Mouse (Mus musculus) embryonic facial prominence, embryonic 13.5 days (tissue): Measurements from ENCODE around the gene St6gal1. TPM values are rescaled to one million over a fixed set of nuclear protein-coding genes. Genes with fewer than 3 reads are reported as not detected.

Source experiments
- ATAC-seq: fragments of 200-750 bp; cut with Nextera tagmentation; 2 replicates; pipeline ENCODE4 v1.8.0; 2017; ENCODE audit warnings: low read depth; ENCODE audit not compliant: insufficient number of reproducible peaks, insufficient read depth, low FRiP score, low TSS enrichment
- H3K27ac ChIP-seq: fragments of 300-500 bp; sonication (generic); 2 replicates; pipeline ENCODE4 v1.5.1; 2015; ENCODE audit warnings: moderate library complexity, mild to moderate bottlenecking, inconsistent platforms
- H3K27me3 ChIP-seq: fragments of 300-500 bp; sonication (generic); 2 replicates; pipeline ENCODE4 v1.6.1; 2015; ENCODE audit warnings: mild to moderate bottlenecking, inconsistent platforms
- H3K36me3 ChIP-seq: fragments of 300-500 bp; sonication (generic); 2 replicates; pipeline ENCODE4 v1.6.1; 2015; ENCODE audit warnings: mild to moderate bottlenecking, inconsistent platforms
- H3K4me1 ChIP-seq: fragments of 300-500 bp; sonication (generic); 2 replicates; pipeline ENCODE4 v1.6.1; 2015; ENCODE audit warnings: inconsistent platforms
- H3K4me2 ChIP-seq: fragments of 300-500 bp; sonication (generic); 2 replicates; pipeline ENCODE4 v1.6.1; 2015; ENCODE audit warnings: moderate library complexity, mild to moderate bottlenecking, inconsistent platforms
- H3K4me3 ChIP-seq: fragments of 300-500 bp; sonication (generic); 2 replicates; pipeline ENCODE4 v1.5.1; 2015; ENCODE audit warnings: mild to moderate bottlenecking, inconsistent platforms
- H3K9ac ChIP-seq: fragments of 300-500 bp; sonication (generic); 2 replicates; pipeline ENCODE4 v1.6.1; 2015; ENCODE audit warnings: mild to moderate bottlenecking, inconsistent platforms
- H3K9me3 ChIP-seq: fragments of 300-500 bp; sonication (generic); 2 replicates; pipeline ENCODE4 v1.6.1; 2016; ENCODE audit warnings: inconsistent platforms
- WGBS: fragments of 180-500 bp; shearing (Covaris S2); methylation state at CpG from one replicate; pipeline ENCODE4 v1.1.7; 2015; ENCODE audit warnings: mixed read lengths; 5-methylcytosine and 5-hydroxymethylcytosine counted together
- polyA plus RNA-seq: library from polyadenylated mRNA; unstranded; fragments of >200 nt; fragmentation: Nextera tagmentation; extraction: Ambion mirVana; gene quantifications from 2 replicates; pipeline ENCODE4 v1.2.1, GENCODE M21; 2015

The St6gal1 gene
- polyA plus RNA-seq, 1 experiment from 2014 or later: 19.6 TPM

- no peak overlapping the region for H3K4me2 ChIP-seq
- H3K9me3 ChIP-seq: 0 out of 2 replicates have a peak, but pooled peaks cover 6% of the 10 kb centered on the region
- peaks cover 17% of the 10 kb centered on the region for H3K4me1 ChIP-seq
- ATAC-seq: no peak
- no peak overlapping the region for H3K9ac ChIP-seq
- H3K36me3 ChIP-seq: no peaks in the 10 kb centered on the region
- H3K27me3 ChIP-seq: no peaks in the 10 kb centered on the region
- WGBS: 41% methylated on average over 9 of the region's 9 CpGs
- H3K4me3 ChIP-seq: no peak overlapping the region
- H3K27ac ChIP-seq: no peak overlapping the region
Measured at GRCm38 (mm10) chr16:23279879-23280741, 55.6 kb downstream of the St6gal1 start.

GRCm38 (mm10) chr16:23280742-23281090, 56.2 kb downstream of the St6gal1 start:
- H3K4me2 ChIP-seq: no peak overlapping the region
- no peaks in the 10 kb centered on the region for H3K27me3 ChIP-seq
- no peaks in the 10 kb centered on the region for H3K36me3 ChIP-seq
- no peak overlapping the region for H3K27ac ChIP-seq
- H3K9me3 ChIP-seq: 0 out of 2 replicates have a peak, but pooled peaks cover 6% of the 10 kb centered on the region
- peaks cover 17% of the 10 kb centered on the region for H3K4me1 ChIP-seq
- H3K9ac ChIP-seq: no peak overlapping the region
- H3K4me3 ChIP-seq: no peak overlapping the region
- ATAC-seq: no peak
- WGBS: 75% methylated on average over 4 of the region's 4 CpGs

GRCm38 (mm10) chr16:23282241-23282640, 57.7 kb downstream of the St6gal1 start:
- H3K36me3 ChIP-seq: no peaks in the 10 kb centered on the region
- 96% methylated on average over 5 of the region's 5 CpGs for whole genome bisulfite sequencing

DNA sequence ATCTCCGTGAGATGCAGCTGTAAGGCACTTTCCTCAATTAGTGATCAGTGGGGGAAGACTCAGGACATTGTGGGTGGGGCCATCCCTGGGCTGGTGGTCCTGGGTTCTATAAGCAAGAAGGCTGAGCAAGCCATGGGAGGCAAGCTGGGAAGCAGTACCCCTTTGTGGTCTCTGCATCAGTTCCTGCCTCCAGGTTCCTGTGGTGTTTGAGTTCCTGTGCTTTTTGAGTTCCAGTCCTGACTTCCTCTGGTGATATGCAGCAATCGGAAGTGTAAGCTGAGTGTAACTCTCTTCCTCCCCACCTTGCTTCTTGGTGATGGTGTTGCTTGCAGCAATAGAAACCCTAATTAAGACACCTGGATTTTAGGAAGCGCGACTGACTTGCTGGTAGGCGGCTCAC, 58.4 kb downstream of the St6gal1 start:
- H3K27me3 ChIP-seq: no peaks in the 10 kb centered on the region
- no peaks in the 10 kb centered on the region for H3K36me3 ChIP-seq
- no peak overlapping the region for H3K4me2 ChIP-seq
- no peak overlapping the region for H3K27ac ChIP-seq
- no peak overlapping the region for H3K9ac ChIP-seq
- 79% methylated on average over 5 of the region's 5 CpGs for WGBS
- H3K4me1 ChIP-seq: peaks cover 17% of the 10 kb centered on the region
- no peak overlapping the region for H3K4me3 ChIP-seq
- no peak for ATAC-seq
- 0 out of 2 replicates have a peak, but pooled peaks cover 6% of the 10 kb centered on the region for H3K9me3 ChIP-seq

More at GRCm38 (mm10) chr16:23282241-23282640, 57.7 kb downstream of the St6gal1 start:
- no peak overlapping the region for H3K9ac ChIP-seq
- peaks cover 17% of the 10 kb centered on the region for H3K4me1 ChIP-seq
- ATAC-seq: no peak
- H3K27ac ChIP-seq: no peak overlapping the region
- H3K9me3 ChIP-seq: 0 out of 2 replicates have a peak, but pooled peaks cover 6% of the 10 kb centered on the region
- no peak overlapping the region for H3K4me2 ChIP-seq
- H3K4me3 ChIP-seq: no peak overlapping the region
- no peaks in the 10 kb centered on the region for H3K27me3 ChIP-seq

GRCm38 (mm10) chr16:23283677-23284076, 59.1 kb downstream of the St6gal1 start:
- WGBS: 88% methylated on average over 1 of the region's 1 CpGs
- H3K36me3 ChIP-seq: no peaks in the 10 kb centered on the region
- no peaks in the 10 kb centered on the region for H3K27me3 ChIP-seq
- 0 out of 2 replicates have a peak, but pooled peaks cover 6% of the 10 kb centered on the region for H3K9me3 ChIP-seq
- peaks cover 17% of the 10 kb centered on the region for H3K4me1 ChIP-seq
- no peak for ATAC-seq
- no peak overlapping the region for H3K4me3 ChIP-seq
- H3K4me2 ChIP-seq: no peak overlapping the region
- no peak overlapping the region for H3K9ac ChIP-seq
- no peak overlapping the region for H3K27ac ChIP-seq

- Histone ChIP-seq H3K9me3 (0 out of 2 replicates have a peak, but pooled peaks cover 6% of the 10 kb centered on the region), H3K27ac (no peak overlapping the region), H3K36me3 (no peaks in the 10 kb centered on the region), H3K4me2 (no peak overlapping the region), H3K9ac (no peak overlapping the region), H3K4me1 (peaks cover 16% of the 10 kb centered on the region), H3K4me3 (no peak overlapping the region), H3K27me3 (no peaks in the 10 kb centered on the region)
- no peak for ATAC-seq
- WGBS: 79% methylated on average over 15 of the region's 15 CpGs
Measured at GRCm38 (mm10) chr16:23284470-23285394, 60.2 kb downstream of the St6gal1 start.

- Histone ChIP-seq H3K36me3 (0 out of 2 replicates have a peak, but pooled peaks cover 2% of the 10 kb centered on the region), H3K4me3 (no peak overlapping the region), H3K4me1 (peaks cover 7% of the 10 kb centered on the region; the same call in 1 of the 2 replicates), H3K9me3 (0 out of 2 replicates have a peak, but pooled peaks cover 6% of the 10 kb centered on the region), H3K27ac (no peak overlapping the region), H3K9ac (no peak overlapping the region), H3K4me2 (no peak overlapping the region), H3K27me3 (no peaks in the 10 kb centered on the region)
- no peak for ATAC-seq
- WGBS: 81% methylated on average over 11 of the region's 11 CpGs
Measured at GRCm38 (mm10) chr16:23286380-23287097, 62.0 kb downstream of the St6gal1 start.

DNA sequence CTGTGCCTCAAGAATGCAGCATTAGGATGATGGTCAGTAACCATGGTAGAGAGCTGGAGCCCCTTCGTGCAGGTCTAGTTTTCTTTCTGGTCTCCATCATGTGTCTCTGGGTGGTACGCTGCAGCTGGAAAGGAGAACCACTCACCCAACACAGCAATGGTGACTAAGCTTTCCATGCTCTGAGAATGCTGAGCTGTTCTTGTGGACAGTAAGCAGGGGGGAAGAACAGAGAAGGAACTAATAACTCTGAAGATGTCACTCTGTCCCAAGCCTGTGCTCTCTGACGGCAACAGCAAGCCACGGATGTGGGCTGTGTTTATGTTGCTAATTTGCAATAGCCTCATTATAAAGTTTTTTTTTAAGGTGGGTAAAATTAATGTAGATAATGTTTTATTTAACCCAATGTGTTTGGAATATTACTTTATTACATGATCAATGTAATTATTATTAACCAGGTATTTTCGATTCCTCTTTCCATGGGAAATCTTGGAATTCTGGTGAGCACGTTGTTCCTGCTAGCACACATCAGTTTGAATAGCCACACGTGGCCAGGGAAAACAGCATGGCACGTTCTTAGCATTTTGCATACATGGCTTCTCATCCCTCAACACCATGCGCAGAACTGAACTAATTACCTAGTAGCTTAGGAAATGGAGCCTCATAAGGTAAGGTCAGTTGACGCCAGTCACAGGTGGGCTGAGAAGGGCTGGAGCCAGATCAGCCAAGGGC, 62.9 kb downstream of the St6gal1 start:
- H3K36me3 ChIP-seq: 0 out of 2 replicates have a peak, but pooled peaks cover 2% of the 10 kb centered on the region
- peaks cover 7% of the 10 kb centered on the region; the same call in 1 of the 2 replicates for H3K4me1 ChIP-seq
- no peak overlapping the region for H3K27ac ChIP-seq
- no peaks in the 10 kb centered on the region for H3K27me3 ChIP-seq
- no peak overlapping the region for H3K9ac ChIP-seq
- no peak overlapping the region for H3K4me3 ChIP-seq
- ATAC-seq: no peak
- H3K4me2 ChIP-seq: no peak overlapping the region
- 93% methylated on average over 10 of the region's 10 CpGs for WGBS
- 0 out of 2 replicates have a peak, but pooled peaks cover 6% of the 10 kb centered on the region for H3K9me3 ChIP-seq

- H3K4me3 ChIP-seq: no peak overlapping the region
- no peak overlapping the region for H3K9ac ChIP-seq
- H3K27me3 ChIP-seq: no peaks in the 10 kb centered on the region
- peaks cover 7% of the 10 kb centered on the region; the same call in 1 of the 2 replicates for H3K4me1 ChIP-seq
- ATAC-seq: no peak
- H3K27ac ChIP-seq: no peak overlapping the region
- 0 out of 2 replicates have a peak, but pooled peaks cover 1% of the 10 kb centered on the region for H3K9me3 ChIP-seq
- no peak overlapping the region for H3K4me2 ChIP-seq
- WGBS: 92% methylated on average over 9 of the region's 9 CpGs
- H3K36me3 ChIP-seq: 0 out of 2 replicates have a peak, but pooled peaks cover 2% of the 10 kb centered on the region
Measured at GRCm38 (mm10) chr16:23288103-23288502, 63.6 kb downstream of the St6gal1 start.

GRCm38 (mm10) chr16:23289424-23289823, 64.9 kb downstream of the St6gal1 start:
- no peaks in the 10 kb centered on the region for H3K9me3 ChIP-seq
- 0 out of 2 replicates have a peak, but pooled peaks cover 2% of the 10 kb centered on the region for H3K36me3 ChIP-seq
- H3K27me3 ChIP-seq: no peaks in the 10 kb centered on the region
- H3K4me2 ChIP-seq: no peak overlapping the region
- H3K9ac ChIP-seq: no peak overlapping the region
- no peak overlapping the region for H3K27ac ChIP-seq
- peaks cover 5% of the 10 kb centered on the region; the same call in 1 of the 2 replicates for H3K4me1 ChIP-seq
- no peak overlapping the region for H3K4me3 ChIP-seq
- no peak for ATAC-seq
- 93% methylated on average over 6 of the region's 6 CpGs for WGBS
